Mouse (Mus musculus) CH12.LX (cell line): Measurements from ENCODE around the gene Ttc17.

Experiments
- CTCF ChIP-seq, 2 experiments: IDR thresholded peaks in 1 of 2; conservative IDR thresholded peaks in 1 of 2; 2 replicates each; pipeline ENCODE4 v1.5.1; 2011 to 2012; ENCODE audit warnings: low read depth in 2 of 2, low read length in 2 of 2, improper control_type of control experiment in 1 of 2, inconsistent platforms in 1 of 2, mild to moderate bottlenecking in 1 of 2, moderate library complexity in 1 of 2
- EP300 ChIP-seq: IDR thresholded peaks from 2 replicates; pipeline ENCODE4 v1.6.1; 2011; ENCODE audit warnings: low read length, improper control_type of control experiment
- JUND ChIP-seq: conservative IDR thresholded peaks from 2 replicates; pipeline ENCODE4 v1.6.1; 2011; ENCODE audit warnings: low read depth, low read length, improper control_type of control experiment
- MAX ChIP-seq: IDR thresholded peaks from 2 replicates; pipeline ENCODE4 v1.6.1; 2011; ENCODE audit warnings: low read length, improper control_type of control experiment
- POLR2A ChIP-seq: IDR thresholded peaks from 2 replicates; pipeline ENCODE4 v1.6.1; 2011; ENCODE audit warnings: low read depth, mild to moderate bottlenecking, improper control_type of control experiment, low read length
- RCOR1 ChIP-seq: conservative IDR thresholded peaks from 2 replicates; pipeline ENCODE4 v1.6.1; 2012; ENCODE audit warnings: low read depth, mild to moderate bottlenecking, inconsistent platforms, low read length, improper control_type of control experiment
- SMC3 ChIP-seq: IDR thresholded peaks from 2 replicates; pipeline ENCODE4 v1.6.1; 2011; ENCODE audit warnings: low read depth, low read length, improper control_type of control experiment
- TBP ChIP-seq: conservative IDR thresholded peaks from 2 replicates; pipeline ENCODE4 v1.6.1; 2011; ENCODE audit warnings: low read depth, low read length, improper control_type of control experiment
- TCF12 ChIP-seq: IDR thresholded peaks from 2 replicates; pipeline ENCODE4 v1.6.1; 2014; ENCODE audit warnings: low read depth, mild to moderate bottlenecking, inconsistent platforms, low read length, improper control_type of control experiment
- UBTF ChIP-seq: IDR thresholded peaks from 2 replicates; pipeline ENCODE4 v1.6.1; 2012; ENCODE audit warnings: low read depth, mild to moderate bottlenecking, inconsistent platforms, low read length, improper control_type of control experiment, moderate library complexity
- USF1 ChIP-seq: IDR thresholded peaks from 2 replicates; pipeline ENCODE4 v1.6.1; 2014; ENCODE audit warnings: low read depth, mild to moderate bottlenecking, inconsistent platforms, low read length, improper control_type of control experiment
- ZC3H11A ChIP-seq: IDR thresholded peaks from 2 replicates; pipeline ENCODE4 v1.6.1; 2012; ENCODE audit warnings: low read depth, mild to moderate bottlenecking, inconsistent platforms, low read length, improper control_type of control experiment
- ZKSCAN1 ChIP-seq: IDR thresholded peaks from 2 replicates; pipeline ENCODE4 v1.6.1; 2012; ENCODE audit warnings: low read depth, inconsistent platforms, low read length, improper control_type of control experiment, borderline replicate concordance
- ZMIZ1 ChIP-seq: IDR thresholded peaks from 2 replicates; pipeline ENCODE4 v1.6.1; 2012; ENCODE audit warnings: low read depth, mild to moderate bottlenecking, inconsistent platforms, low read length, improper control_type of control experiment

DNA sequence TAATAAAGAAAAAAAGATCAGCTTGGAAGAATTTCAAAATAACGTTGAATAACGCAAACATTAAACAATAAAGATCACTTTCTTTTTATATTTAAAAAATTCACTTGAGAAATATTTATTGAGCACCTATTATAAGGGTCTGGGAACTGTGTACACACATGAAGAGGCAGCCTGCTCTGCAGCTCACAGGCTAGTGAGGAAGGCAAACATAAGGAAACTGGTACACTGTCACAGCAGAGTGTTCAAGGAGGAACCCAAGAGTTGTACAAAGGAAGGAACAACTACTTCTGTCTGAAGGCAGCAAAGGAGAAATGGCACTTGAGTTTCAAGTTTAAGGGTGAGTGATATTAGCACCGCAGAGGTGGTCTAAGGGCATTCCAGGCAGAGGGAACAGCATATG, 78.7 kb downstream of the Ttc17 start:
- TF ChIP-seq EP300 (no peak), RCOR1 (no peak), ZKSCAN1 (no peak), CTCF (conservative IDR thresholded peaks at IDR 0.05 in 1 of 2, IDR thresholded peaks at IDR 0.05 in 1 of 2; ENCODE audit: low read depth in 2 of 2, low read length in 2 of 2) (no peak), ZMIZ1 (no peak), TCF12 (no peak), USF1 (no peak), SMC3 (no peak), MAX (no peak), UBTF (no peak), JUND (no peak), POLR2A (no peak), ZC3H11A (no peak), TBP (no peak)
